Comparison of ENCODE assay signal across 16 mouse cellular contexts in the genomic region with DNA sequence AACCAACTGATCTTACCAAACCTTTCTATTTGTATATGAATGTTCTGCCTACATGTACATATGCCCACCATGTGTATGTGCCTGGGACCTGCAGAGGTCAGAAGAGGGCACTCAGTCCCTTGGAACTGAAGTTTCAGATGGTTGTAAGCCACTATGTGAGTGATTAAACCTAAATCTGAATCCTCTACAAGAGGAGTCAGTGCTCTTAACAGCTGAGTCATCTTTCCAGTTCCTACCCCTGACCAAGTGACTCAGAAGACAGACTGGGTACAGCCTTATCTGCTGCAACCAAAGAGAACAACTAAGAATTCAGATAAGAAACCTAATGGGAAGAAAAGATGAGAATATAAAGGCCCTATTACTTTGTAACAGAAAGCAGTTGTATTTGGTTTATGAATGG.
"Had no signal": no experiment of that assay in that cellular context is flagged by ENCODE, and none has a peak within 500 bp of the region (broad histone marks: within the 10 kb centered on the region; RNA-seq: fewer than 3 reads in every experiment).

No protein-coding gene starts in this region.

- ATAC-seq: hindbrain, postnatal 0 days; intestine, embryonic 16.5 days; liver, embryonic 12.5 days had no signal

- DNase-seq: gastrocnemius, postnatal 14 days; gastrocnemius, postnatal 36 days; heart, adult 11 months; heart, adult 2 months; heart, postnatal 14 days; heart, postnatal 36 days; kidney, adult 18-20 months; kidney, adult 9 months; kidney, postnatal 14 days; kidney, postnatal 36 days; layer of hippocampus, adult 9-11 months; layer of hippocampus, postnatal 36 days; left cerebral cortex, postnatal 4 days had no signal
